32 mouse cellular contexts compared by ENCODE assay signal in genomic region chr7:61878585-61878984, GRCm38 (mm10).
DNase-seq lines count a peak whose midpoint lies in the region; ATAC-seq and TF ChIP-seq lines count a peak whose summit lies in the region.
"Had no signal": no experiment of that assay in that cellular context is flagged by ENCODE, and none has a peak within 500 bp of the region (broad histone marks: within the 10 kb centered on the region; RNA-seq: fewer than 3 reads in every experiment).

No protein-coding gene starts in this region.

- H3K4me1 ChIP-seq in cerebellum, adult 2 months (ENCODE audit: control insufficient read depth, insufficient read depth, low read length) = peaks cover 3% of the 10 kb centered on the region; the same call in 1 of the 2 replicates
- H3K4me1 ChIP-seq in kidney, postnatal 0 days (replicated peaks; ENCODE audit: insufficient read depth, low read length) = no peaks in the 10 kb centered on the region
- H3K4me1 ChIP-seq in kidney, adult 2 months (ENCODE audit: control insufficient read depth, insufficient read depth, low read length) = no peaks in the 10 kb centered on the region
- H3K4me1 ChIP-seq in midbrain, embryonic 14.5 days (ENCODE audit: control insufficient read depth, insufficient read depth, low read length) = no peaks in the 10 kb centered on the region; the same call in 1 of the 2 replicates
- H3K4me1 ChIP-seq in midbrain, embryonic 15.5 days = peaks cover 7% of the 10 kb centered on the region
- H3K4me1 ChIP-seq: forebrain, embryonic 12.5 days; heart, embryonic 12.5 days; kidney, embryonic 15.5 days; limb, embryonic 12.5 days; liver, embryonic 12.5 days; neural tube, embryonic 12.5 days had no signal

- DNase-seq in cerebellum, adult 2 months = no peak
- DNase-seq in cerebellum, adult 9-11 months = no peak
- no peak for DNase-seq in kidney, postnatal 0 days (ENCODE audit: low spot score)
- no peak for DNase-seq in kidney, adult 2 months
- peak; percentile 26 for DNase-seq in midbrain, embryonic 14.5 days
- DNase-seq in brain, adult 2 months (ENCODE audit: low read depth, low spot score) = peak; percentile 48
- DNase-seq in right cerebral cortex, postnatal 14 days = no peak
- DNase-seq: adrenal gland, postnatal 25 days; gastrocnemius, postnatal 36 days; heart, adult 2 months; heart, postnatal 4 days; kidney, adult 11 months; kidney, postnatal 36 days; layer of hippocampus, postnatal 36 days; liver, postnatal 0 days; right cerebral cortex, postnatal 25 days; thymus, adult 18-20 months; thymus, postnatal 25 days had no signal

- H3K27ac ChIP-seq in cerebellum, adult 2 months (ENCODE audit: insufficient read depth, low read length) = no peak overlapping the region
- H3K27ac ChIP-seq in kidney, postnatal 0 days = no peak overlapping the region
- no peak overlapping the region for H3K27ac ChIP-seq in kidney, adult 2 months (ENCODE audit: insufficient read depth, low read depth, low read length)
- no peak overlapping the region for H3K27ac ChIP-seq in midbrain, embryonic 14.5 days (replicated peaks; ENCODE audit: low read depth, low read length)
- H3K27ac ChIP-seq in midbrain, embryonic 15.5 days = no peak overlapping the region
- H3K27ac ChIP-seq: heart, adult 2 months; kidney, embryonic 15.5 days; limb, embryonic 12.5 days; liver, embryonic 12.5 days; macrophage; neural tube, embryonic 12.5 days had no signal

- no peaks in the 10 kb centered on the region for H3K36me3 ChIP-seq in kidney, postnatal 0 days (ENCODE audit: insufficient read depth, low read length)
- no peaks in the 10 kb centered on the region for H3K36me3 ChIP-seq in kidney, adult 2 months (ENCODE audit: control insufficient read depth, insufficient read depth, low read length)
- H3K36me3 ChIP-seq in midbrain, embryonic 14.5 days (ENCODE audit: control insufficient read depth, insufficient read depth, low read length) = no peaks in the 10 kb centered on the region
- H3K36me3 ChIP-seq in midbrain, embryonic 15.5 days (replicated peaks) = no peaks in the 10 kb centered on the region
- H3K36me3 ChIP-seq: forebrain, embryonic 12.5 days; G1E; heart, embryonic 12.5 days; kidney, embryonic 15.5 days; limb, embryonic 12.5 days; liver, embryonic 12.5 days; neural tube, embryonic 12.5 days had no signal

- no peak for TF ChIP-seq POLR2A in cerebellum, adult 2 months (IDR thresholded peaks at IDR 0.05; ENCODE audit: borderline replicate concordance, insufficient read depth, low read length)
- TF ChIP-seq POLR2A in kidney, adult 2 months (IDR thresholded peaks at IDR 0.05; ENCODE audit: low read depth, low read length) = no peak

- no peak overlapping the region for H3K9ac ChIP-seq in kidney, postnatal 0 days (ENCODE audit: low read depth, low read length)
- H3K9ac ChIP-seq in midbrain, embryonic 14.5 days (replicated peaks; ENCODE audit: low read length) = no peak overlapping the region
- no peak overlapping the region for H3K9ac ChIP-seq in midbrain, embryonic 15.5 days
- H3K9ac ChIP-seq: forebrain, embryonic 12.5 days; heart, embryonic 12.5 days; hindbrain, embryonic 14.5 days; kidney, embryonic 15.5 days; limb, embryonic 12.5 days; liver, embryonic 12.5 days; liver, postnatal 0 days; neural tube, embryonic 12.5 days had no signal

- no peaks in the 10 kb centered on the region for H3K9me3 ChIP-seq in kidney, postnatal 0 days (replicated peaks; ENCODE audit: low read length)
- no peaks in the 10 kb centered on the region for H3K9me3 ChIP-seq in midbrain, embryonic 14.5 days (ENCODE audit: control insufficient read depth, low read length)
- H3K9me3 ChIP-seq in midbrain, embryonic 15.5 days = no peaks in the 10 kb centered on the region
- H3K9me3 ChIP-seq: forebrain, embryonic 12.5 days; G1E; kidney, embryonic 15.5 days; liver, embryonic 12.5 days; neural tube, embryonic 12.5 days had no signal

- 0 out of 2 replicates have a peak, but pooled peaks have one; percentile 7 for TF ChIP-seq CTCF in cerebellum, adult 2 months (IDR thresholded peaks at IDR 0.05; ENCODE audit: borderline replicate concordance, insufficient read depth, low read depth, low read length)
- 0 out of 2 replicates have a peak, but pooled peaks have one; percentile 11 for TF ChIP-seq CTCF in kidney, postnatal 0 days (IDR thresholded peaks at IDR 0.05; ENCODE audit: low read depth)
- no peak for TF ChIP-seq CTCF in kidney, adult 2 months (conservative IDR thresholded peaks at IDR 0.05; ENCODE audit: insufficient read depth, insufficient read length, low read depth, low read length)

- no peak overlapping the region for H3K4me3 ChIP-seq in cerebellum, adult 2 months (replicated peaks; ENCODE audit: insufficient read depth, low read depth, low read length)
- H3K4me3 ChIP-seq in kidney, postnatal 0 days (replicated peaks; ENCODE audit: low read depth, low read length) = no peak overlapping the region
- H3K4me3 ChIP-seq in kidney, adult 2 months (ENCODE audit: insufficient read depth, low read depth, low read length) = no peak overlapping the region
- H3K4me3 ChIP-seq in midbrain, embryonic 14.5 days (replicated peaks; ENCODE audit: low read depth, low read length) = no peak overlapping the region
- H3K4me3 ChIP-seq in midbrain, embryonic 15.5 days = no peak overlapping the region
- H3K4me3 ChIP-seq: erythroblast, embryonic 14.5 days; forebrain, embryonic 12.5 days; heart, adult 2 months; heart, embryonic 12.5 days; kidney, embryonic 15.5 days; limb, embryonic 12.5 days; liver, embryonic 12.5 days; myocyte; neural tube, embryonic 12.5 days had no signal

- H3K4me2 ChIP-seq in kidney, postnatal 0 days (ENCODE audit: low read length) = no peak overlapping the region
- no peak overlapping the region for H3K4me2 ChIP-seq in midbrain, embryonic 14.5 days (ENCODE audit: low read length)
- no peak overlapping the region for H3K4me2 ChIP-seq in midbrain, embryonic 15.5 days
- H3K4me2 ChIP-seq: forebrain, embryonic 12.5 days; heart, embryonic 12.5 days; kidney, embryonic 15.5 days; limb, embryonic 12.5 days; liver, embryonic 12.5 days; neural tube, embryonic 12.5 days had no signal

- no peaks in the 10 kb centered on the region for H3K27me3 ChIP-seq in cerebellum, adult 2 months (ENCODE audit: control insufficient read depth, insufficient read depth, low read length)
- no peaks in the 10 kb centered on the region for H3K27me3 ChIP-seq in kidney, postnatal 0 days (ENCODE audit: insufficient read depth, low read length)
- H3K27me3 ChIP-seq in kidney, adult 2 months (replicated peaks; ENCODE audit: control insufficient read depth, insufficient read depth, low read length) = no peaks in the 10 kb centered on the region
- H3K27me3 ChIP-seq in midbrain, embryonic 14.5 days (ENCODE audit: control insufficient read depth, insufficient read depth, low read length) = no peaks in the 10 kb centered on the region
- H3K27me3 ChIP-seq in midbrain, embryonic 15.5 days (replicated peaks) = no peaks in the 10 kb centered on the region
- H3K27me3 ChIP-seq: forebrain, embryonic 12.5 days; heart, embryonic 12.5 days; kidney, embryonic 15.5 days; limb, embryonic 12.5 days; liver, embryonic 12.5 days; neural tube, embryonic 12.5 days had no signal

- no peak for ATAC-seq in kidney, postnatal 0 days (replicated peaks; ENCODE audit: low FRiP score, low read depth)
- no peak for ATAC-seq in midbrain, embryonic 14.5 days (ENCODE audit: low FRiP score, low TSS enrichment)
- ATAC-seq in midbrain, embryonic 15.5 days (replicated peaks) = no peak
- ATAC-seq: inflammation-experienced regulatory T-cells, adult 6 months; liver, embryonic 12.5 days; liver, postnatal 0 days; lung, postnatal 0 days had no signal

Comparison
In these comparisons a context has a peak if more than half of its experiments do, and no peak if none do; other contexts are left out.
1. DNase-seq: peak in midbrain, embryonic 14.5 days (single experiment) and brain, adult 2 months (single experiment); none in cerebellum, adult 2 months (0 of 2), cerebellum, adult 9-11 months (single experiment), kidney, postnatal 0 days (single experiment), kidney, adult 2 months (single experiment) and right cerebral cortex, postnatal 14 days (single experiment).